Mouse (Mus musculus): ENCODE measurements at regions not wholly inside any gene's neighbourhood (a gene's known extent, or its start where the extent isn't known, plus 50 kb on each side); places are given as distances from the start of the nearest gene placed in this dataset.

GRCm38 (mm10) chr5:22433512-22433911 is 89.0 kb upstream of the Reln start:
- no peak for TF ChIP-seq MYOG (IDR thresholded peaks at IDR 0.05; ENCODE audit: control insufficient read depth, extremely low read depth, insufficient read length)
- TF ChIP-seq CTCF (IDR thresholded peaks at IDR 0.05; ENCODE audit: control insufficient read depth, insufficient read depth, insufficient read length), result no peak
- no peak for TF ChIP-seq USF1 (IDR thresholded peaks at IDR 0.05; ENCODE audit: low read depth)
- no peak for TF ChIP-seq MAX (IDR thresholded peaks at IDR 0.05)
- TF ChIP-seq MYOD1 (IDR thresholded peaks at IDR 0.05; ENCODE audit: control insufficient read depth, insufficient read length, low read depth), result no peak
- no peak for TF ChIP-seq CEBPB (IDR thresholded peaks at IDR 0.05; ENCODE audit: low read depth)
- TF ChIP-seq FOSL1 (IDR thresholded peaks at IDR 0.05; ENCODE audit: insufficient read depth, low read length, poor library complexity, severe bottlenecking), result no peak

All from C2C12 (cell line).